Mouse (Mus musculus) activated CD4-positive, CD25-positive, alpha-beta regulatory T cell, adult 4 months (primary cell): ENCODE measurements around the gene D17Wsu92e. TPM values are rescaled to one million over a fixed set of nuclear protein-coding genes. Genes with fewer than 3 reads are reported as not detected.
A peak's percentile ranks its signal among the peaks of the same experiment; 100 is the strongest.

Source experiments
- ATAC-seq: one replicate; pipeline ENCODE4 v1.8.0; 2017
- polyA plus RNA-seq, 2 experiments: library from polyadenylated mRNA; unstranded; fragments of 100-300 nt; shearing (Covaris generic); gene quantifications; one replicate each; pipeline ENCODE4 v1.2.1; 2017

Gene D17Wsu92e
- polyA plus RNA-seq, 2 experiments from 2014 or later = 14.1 to 15.2 TPM

GRCm38 (mm10) chr17:27821407-27822338, 1.2 kb upstream of the D17Wsu92e start:
- no peak for ATAC-seq

GRCm38 (mm10) chr17:27819971-27820567, 379 bp downstream of the D17Wsu92e start:
- no peak for ATAC-seq

- ATAC-seq = no peak
Measured at GRCm38 (mm10) chr17:27819521-27819970, 902 bp downstream of the D17Wsu92e start.

GRCm38 (mm10) chr17:27819011-27819410, 1.4 kb downstream of the D17Wsu92e start:
- ATAC-seq = no peak

DNA sequence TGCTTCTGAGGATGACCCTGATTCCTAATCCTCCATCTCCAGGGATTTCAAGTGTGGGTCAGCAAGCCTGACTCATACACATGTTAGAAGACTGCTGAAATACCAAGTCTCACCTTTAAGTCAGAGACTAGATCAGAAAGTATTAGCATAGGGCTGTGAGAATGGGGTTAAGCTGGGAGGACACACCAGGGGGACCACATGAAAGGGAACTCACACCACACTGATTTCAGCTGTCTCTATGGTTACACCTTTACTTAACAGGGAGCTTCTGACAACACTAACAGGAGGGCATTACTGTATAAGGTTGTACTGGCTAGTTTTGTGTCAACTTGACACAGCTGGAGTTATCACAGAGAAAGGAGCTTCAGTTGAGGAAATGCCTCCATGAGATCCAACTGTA, 5.8 kb downstream of the D17Wsu92e start:
- ATAC-seq = no peak

DNA sequence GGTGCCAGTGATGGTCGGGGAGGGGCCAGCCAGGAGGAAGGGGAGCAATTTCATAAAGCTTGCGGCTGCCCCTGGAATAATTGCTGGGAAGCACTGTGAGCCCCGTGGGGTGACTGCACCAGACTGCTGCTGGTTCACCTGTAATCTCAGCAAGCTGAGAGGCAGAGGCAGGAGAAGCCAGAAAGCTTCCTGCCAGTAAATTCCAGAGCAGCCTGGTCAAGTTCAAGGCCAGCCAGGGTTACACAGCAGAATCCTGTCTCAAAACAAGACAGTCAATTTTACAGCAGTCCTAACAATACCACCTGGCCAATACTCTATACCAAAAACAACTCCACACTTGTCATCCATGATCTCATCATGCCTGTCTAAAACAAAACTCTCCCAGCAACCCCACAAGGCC, 8.5 kb downstream of the D17Wsu92e start:
- no peak for ATAC-seq

DNA sequence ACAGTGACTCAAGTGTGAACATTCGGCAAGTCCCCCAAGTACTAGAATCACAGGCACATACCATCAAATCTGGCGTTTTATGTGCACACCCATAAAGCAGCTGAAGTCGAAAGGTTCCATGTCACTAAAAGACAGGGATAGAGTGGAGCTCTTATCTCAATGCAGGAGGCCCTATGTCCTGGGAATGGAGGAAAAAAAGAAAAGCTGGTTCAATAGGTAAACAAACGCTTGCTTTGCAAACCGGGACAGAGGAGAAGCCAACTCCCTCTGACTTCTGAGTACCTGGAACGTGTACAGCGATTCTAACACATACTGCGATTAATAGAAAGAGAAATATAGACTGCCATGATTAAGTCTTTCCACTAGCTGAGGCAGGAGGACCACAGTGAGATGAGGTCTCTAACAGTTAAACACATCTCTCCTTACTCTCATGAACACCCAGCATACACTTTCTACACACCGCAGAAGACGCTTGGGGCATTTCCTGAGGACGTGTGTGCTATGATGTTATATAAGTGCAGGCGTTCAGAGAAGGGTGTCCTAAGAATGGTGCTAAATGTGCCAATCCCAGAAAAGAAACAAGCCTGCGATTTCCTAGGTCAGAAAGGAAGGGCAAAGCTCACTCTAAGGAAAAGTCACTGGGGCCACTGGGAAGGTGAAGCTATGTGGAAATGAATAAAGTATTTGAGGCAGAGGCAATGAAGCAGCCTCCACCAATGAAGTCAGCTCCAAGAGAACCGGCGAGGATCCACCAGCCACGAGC, 9.7 kb downstream of the D17Wsu92e start:
- no peak for ATAC-seq

DNA sequence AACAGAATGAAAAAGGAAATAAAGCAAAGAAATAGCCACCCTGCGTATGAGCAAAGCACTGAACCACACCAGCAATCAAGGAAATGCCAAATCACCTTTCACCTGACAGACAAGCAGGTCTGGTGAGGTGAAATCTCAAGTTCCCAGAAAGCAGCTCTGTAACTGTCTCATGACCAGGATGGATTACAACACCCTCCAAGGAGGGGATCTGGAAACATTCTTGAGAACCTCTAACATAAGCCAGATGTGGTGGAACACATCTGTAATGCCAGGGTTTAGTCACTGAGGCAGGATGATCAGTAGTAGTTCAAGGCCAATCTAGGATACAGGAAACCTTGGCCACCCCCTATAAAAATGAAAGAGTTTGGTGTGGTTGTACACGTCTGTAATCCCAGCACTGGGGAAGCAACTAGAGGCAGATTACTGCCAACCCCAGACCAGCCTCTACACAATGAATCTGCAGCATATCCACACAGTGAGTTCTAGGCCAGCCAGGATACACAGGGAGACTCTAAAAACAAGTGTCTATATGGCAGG, 12.8 kb downstream of the D17Wsu92e start:
- ATAC-seq = no peak

- no peak for ATAC-seq
Measured at GRCm38 (mm10) chr17:27804803-27805770, 15.4 kb downstream of the D17Wsu92e start.

GRCm38 (mm10) chr17:27804156-27804690, 16.2 kb downstream of the D17Wsu92e start:
- ATAC-seq = no peak

- ATAC-seq = no peak
Measured at GRCm38 (mm10) chr17:27803752-27804151, 16.7 kb downstream of the D17Wsu92e start.

GRCm38 (mm10) chr17:27800710-27801648, 19.5 kb downstream of the D17Wsu92e start:
- ATAC-seq = no peak

- peak; percentile 36 for ATAC-seq
Measured at GRCm38 (mm10) chr17:27799771-27800584, 20.5 kb downstream of the D17Wsu92e start.

GRCm38 (mm10) chr17:27797341-27797872, 23.0 kb downstream of the D17Wsu92e start:
- no peak for ATAC-seq

DNA sequence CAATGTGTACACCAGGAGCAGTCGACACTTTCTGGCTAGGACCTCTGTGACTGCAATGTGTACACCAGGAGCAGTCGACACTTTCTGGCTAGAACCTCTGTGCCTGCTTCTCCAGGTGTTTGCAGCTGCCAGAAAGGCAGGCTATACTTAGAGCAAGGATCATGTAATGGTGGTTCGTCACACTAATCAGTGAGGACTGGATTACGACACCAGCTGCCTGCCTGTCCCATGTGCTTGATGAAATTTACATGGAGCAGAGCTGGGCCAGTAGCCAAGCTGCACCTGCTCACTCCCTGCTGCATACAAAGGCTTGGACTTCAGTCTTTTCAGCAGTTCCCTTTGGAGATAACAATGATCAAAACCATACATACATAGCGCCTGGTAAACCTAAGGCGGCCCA, 23.7 kb downstream of the D17Wsu92e start:
- no peak for ATAC-seq

GRCm38 (mm10) chr17:27793144-27793543, 27.3 kb downstream of the D17Wsu92e start:
- no peak for ATAC-seq

DNA sequence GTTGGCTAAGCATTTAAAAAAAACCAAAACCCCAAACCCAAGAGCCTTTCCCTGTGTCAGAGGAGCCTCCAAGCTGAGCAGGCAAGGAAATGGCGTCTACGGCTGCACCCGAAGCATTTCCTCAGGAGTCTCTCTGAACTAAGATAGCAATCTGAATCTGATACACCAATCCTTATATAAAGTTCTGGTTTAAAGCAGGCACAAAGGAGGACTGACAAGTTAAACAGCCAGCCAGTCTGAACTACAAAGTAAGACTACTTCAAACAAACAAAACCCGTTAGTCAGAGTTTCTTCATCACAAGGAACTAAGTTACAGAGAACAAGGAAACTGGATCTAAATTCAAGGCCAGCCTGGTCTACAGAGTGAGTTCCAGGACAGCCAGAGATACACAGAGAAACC, 27.9 kb downstream of the D17Wsu92e start:
- ATAC-seq = no peak

GRCm38 (mm10) chr17:27791556-27791955, 28.9 kb downstream of the D17Wsu92e start:
- ATAC-seq = no peak

DNA sequence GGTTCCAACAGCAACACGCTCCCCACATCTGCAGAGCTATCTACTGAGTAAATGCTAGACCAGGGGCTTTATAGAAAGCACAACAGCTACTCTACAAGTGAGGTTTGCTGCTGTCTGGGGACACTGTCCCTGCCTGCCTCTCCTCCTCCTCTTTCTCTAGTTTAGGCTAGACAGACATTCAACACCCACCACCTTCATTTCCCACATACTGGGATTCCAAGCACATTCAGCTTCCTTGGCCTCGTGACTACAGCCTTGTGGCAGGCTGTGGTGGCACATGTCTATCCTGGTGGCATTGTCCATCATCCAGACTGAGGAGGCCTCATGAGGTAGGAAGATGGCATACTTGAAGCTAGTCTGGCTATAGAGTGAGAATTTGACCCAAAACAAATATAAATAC, 29.5 kb downstream of the D17Wsu92e start:
- no peak for ATAC-seq
